Mouse (Mus musculus) testis, postnatal 10 days (tissue): ENCODE data around the gene Zfp346.
"Not testable (repeated sequence)": the region's sequence is repeated elsewhere in the genome, so short reads cannot be mapped to it uniquely, and the experiment has no call there.

Experiments
- DNase-seq: peaks from one replicate; pipeline ENCODE4 v3.0.0; 2021; ENCODE audit warnings: low spot score

Gene Zfp346

GRCm38 (mm10) chr13:55105045-55105952 lies at the start of gene Zfp346:
Zfp346 (plus strand) TSS chr13:55105311.
- peak; percentile 99 for DNase-seq

DNA sequence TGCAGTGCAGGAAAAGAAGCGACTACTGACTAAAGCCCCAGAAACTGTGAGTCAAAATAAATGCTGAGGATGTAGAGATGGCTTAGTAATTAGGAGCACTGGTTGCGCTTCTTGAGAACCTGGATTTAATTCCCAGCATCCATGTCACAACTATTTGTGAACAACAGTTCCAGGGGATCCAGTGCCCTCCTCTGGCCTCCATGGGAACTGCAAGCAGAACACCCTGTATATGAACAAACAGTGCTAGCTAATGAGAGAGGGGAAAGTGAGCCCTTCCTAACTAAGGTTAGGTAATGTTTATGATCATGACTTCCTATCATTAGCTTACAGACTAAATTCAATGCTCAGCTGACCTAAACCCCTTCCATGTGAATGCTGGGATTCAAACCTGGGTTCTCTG lies 47.1 kb upstream of the Zfp346 start:
- peak; percentile 44 for DNase-seq

GRCm38 (mm10) chr13:55063276-55063675 lies 41.8 kb upstream of the Zfp346 start:
- no peak for DNase-seq

DNA sequence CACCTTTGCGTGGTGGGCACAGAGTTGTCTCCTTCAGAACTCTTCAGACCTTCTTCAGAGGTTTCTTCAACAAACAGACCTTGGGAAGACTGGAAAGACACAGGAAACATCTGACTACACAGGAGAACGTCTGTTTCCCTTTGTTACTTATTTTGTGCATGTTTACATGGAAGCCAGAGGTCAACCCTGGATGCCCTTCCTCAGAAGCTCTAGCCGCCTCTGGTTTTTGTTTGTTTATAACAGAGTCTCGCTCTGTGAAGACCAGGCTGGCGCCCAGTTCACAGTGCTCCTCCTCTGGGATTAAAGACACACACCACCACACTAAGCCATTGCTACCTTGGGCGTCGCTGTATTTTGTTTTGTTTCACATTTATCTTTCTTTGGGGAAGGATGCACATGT lies 35.4 kb upstream of the Zfp346 start:
- no peak for DNase-seq

GRCm38 (mm10) chr13:55071322-55071721 lies 33.8 kb upstream of the Zfp346 start:
- no peak for DNase-seq

GRCm38 (mm10) chr13:55075597-55075996 lies 29.5 kb upstream of the Zfp346 start:
- no peak for DNase-seq

DNA sequence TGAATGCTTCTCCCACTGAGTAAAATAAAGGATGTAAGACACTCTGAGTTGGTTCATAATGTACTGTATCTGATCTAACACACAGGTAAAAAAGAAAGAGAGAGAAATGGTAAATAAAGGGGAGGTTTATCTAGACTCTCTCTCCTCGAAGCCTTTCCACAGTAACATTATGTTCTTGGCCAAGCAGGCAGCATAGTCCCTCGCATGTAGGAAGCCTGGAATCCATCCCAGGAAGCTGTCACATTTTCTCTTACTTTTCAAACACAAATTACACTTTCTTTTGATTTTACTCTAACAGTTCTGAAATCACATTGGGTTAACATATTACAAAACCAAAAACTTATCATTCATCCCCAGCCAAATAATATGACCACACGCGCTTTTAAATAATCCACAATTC lies 12.5 kb upstream of the Zfp346 start:
- DNase-seq: no peak

GRCm38 (mm10) chr13:55097841-55098240 lies 7.3 kb upstream of the Zfp346 start:
- DNase-seq: not testable (repeated sequence)

GRCm38 (mm10) chr13:55099066-55099725 lies 5.9 kb upstream of the Zfp346 start:
- DNase-seq: no peak

DNA sequence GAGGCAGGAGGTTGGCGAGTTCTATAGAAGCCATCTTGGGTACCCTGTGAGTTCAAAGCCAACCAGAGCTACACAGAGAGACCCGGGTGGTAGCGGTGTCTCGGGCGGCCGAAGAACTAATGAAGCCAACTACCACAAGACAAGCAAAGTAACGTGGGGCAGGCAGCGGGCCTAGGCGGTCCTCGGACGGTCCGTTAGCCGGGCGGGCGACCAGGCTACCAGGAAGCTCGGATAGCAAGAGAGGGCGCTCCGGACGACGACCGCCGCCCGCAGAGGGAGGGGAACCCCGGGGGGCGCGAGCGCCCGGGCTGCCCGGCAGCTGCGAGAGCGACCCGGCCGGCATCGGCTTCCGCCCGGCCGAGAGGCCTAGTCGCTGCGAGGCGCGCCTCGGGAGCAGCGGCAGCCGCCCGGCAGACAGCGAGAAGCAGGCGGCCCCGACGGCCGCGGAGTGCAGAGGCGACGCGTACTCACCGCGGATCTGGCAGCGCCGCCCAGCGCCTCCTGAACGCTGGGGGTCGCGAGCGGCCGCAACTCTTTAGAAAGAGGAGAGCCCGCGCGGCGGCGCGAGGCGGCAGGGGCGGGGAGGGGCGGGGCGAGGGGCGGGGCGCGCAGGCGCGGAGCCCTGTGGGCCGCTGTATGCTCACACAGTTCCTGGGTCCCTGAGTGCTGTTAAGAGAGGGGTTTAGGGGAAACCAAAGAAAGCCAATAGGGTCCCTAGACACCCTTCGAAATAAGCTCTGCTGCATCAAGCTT lies 5.2 kb upstream of the Zfp346 start, which contains the start of gene Uimc1:
TSS of gene Uimc1 (minus strand) at position 575 of the 753 bp plus-strand sequence.
- DNase-seq: peak; percentile 85

- no peak for DNase-seq
These were observed 3.5 kb upstream of the Zfp346 start for GRCm38 (mm10) chr13:55101627-55102026.

GRCm38 (mm10) chr13:55102366-55102765 lies 2.7 kb upstream of the Zfp346 start:
- no peak for DNase-seq

DNA sequence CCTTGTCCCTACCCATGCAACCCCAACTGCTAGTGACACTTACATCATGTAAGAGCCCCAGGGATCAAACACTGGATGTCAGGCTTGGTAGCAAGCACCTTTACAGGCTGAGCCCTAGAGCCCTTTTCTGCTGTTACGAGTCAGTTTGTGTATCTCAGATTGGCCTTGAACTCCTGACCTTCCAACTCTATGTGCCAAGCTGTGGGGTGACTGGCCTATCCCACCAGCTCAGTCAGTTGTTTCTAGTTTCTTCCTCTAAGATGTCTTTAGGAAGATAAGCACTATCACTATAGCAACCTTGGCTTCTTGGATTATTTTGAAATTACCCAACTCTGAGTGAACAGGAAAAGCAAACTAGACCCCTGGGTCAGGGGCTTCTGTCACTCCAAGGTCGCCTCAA lies 1.8 kb upstream of the Zfp346 start:
- no peak for DNase-seq

GRCm38 (mm10) chr13:55105953-55106691 lies 1.0 kb downstream of the Zfp346 start:
- DNase-seq: peak; percentile 46

DNA sequence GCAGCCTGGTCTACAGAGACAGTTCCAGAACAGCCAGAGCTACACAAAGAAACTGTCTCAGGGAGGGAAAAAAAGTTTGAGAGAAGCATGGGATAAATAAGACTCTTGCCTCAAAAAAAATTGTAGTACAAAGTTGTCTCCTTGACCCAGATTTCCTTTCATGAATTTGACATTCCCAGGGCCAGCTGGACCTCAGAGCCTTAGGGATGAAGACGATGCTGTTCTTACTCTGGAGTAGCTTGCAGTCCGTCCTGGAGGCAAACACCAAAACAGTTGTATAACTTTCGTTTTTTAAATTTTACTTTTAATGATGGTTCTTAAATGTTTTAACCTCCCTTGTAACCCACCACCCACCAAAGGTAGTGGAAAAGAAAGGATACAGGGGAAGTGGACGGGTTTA lies 2.0 kb downstream of the Zfp346 start:
- DNase-seq: no peak

GRCm38 (mm10) chr13:55107694-55108093 lies 2.6 kb downstream of the Zfp346 start:
- DNase-seq: no peak

GRCm38 (mm10) chr13:55114375-55114774 lies 9.3 kb downstream of the Zfp346 start:
- DNase-seq: no peak

- DNase-seq: no peak
These were observed 19.8 kb downstream of the Zfp346 start for GRCm38 (mm10) chr13:55124903-55125302.

- no peak for DNase-seq
These were observed 28.3 kb downstream of the Zfp346 start, which contains the start of gene Gm17617 for GRCm38 (mm10) chr13:55133448-55133847. Gm17617 (minus strand) TSS chr13:55133548.

GRCm38 (mm10) chr13:55135382-55135781 lies 30.3 kb downstream of the Zfp346 start:
- no peak for DNase-seq

DNA sequence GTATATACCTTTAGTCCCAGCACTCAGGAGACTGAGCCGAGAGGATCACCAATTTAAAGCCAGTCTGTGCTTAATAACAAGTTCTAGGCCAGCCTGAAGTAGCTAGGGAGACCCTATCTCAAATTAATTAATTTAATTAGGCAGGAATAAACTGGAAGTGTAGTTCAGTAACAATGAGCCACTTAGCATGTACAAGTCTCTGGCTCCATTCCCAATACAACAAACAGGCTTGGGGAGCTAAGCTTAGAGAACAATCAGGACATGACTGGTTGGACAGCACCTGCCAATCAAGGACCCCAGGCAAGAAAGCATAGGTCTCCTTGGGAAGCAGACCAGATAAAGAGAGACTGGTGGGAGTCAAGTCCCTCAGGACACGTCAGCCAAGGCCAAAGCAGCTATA lies 35.2 kb downstream of the Zfp346 start:
- no peak for DNase-seq
